Mouse (Mus musculus): ENCODE results near the gene Snupn. TPM values are rescaled to one million over a fixed set of nuclear protein-coding genes. Genes with fewer than 3 reads are reported as not detected.
"Not testable (repeated sequence)": the region's sequence is repeated elsewhere in the genome, so short reads cannot be mapped to it uniquely, and the experiment has no call there.

Snupn gene
- total RNA-seq, 2 experiments from 2014 or later, result 7.2 to 8.8 TPM

- DNase-seq, result peak; percentile 80 to 84
- intact Hi-C loops (cut with DNase I), result loop anchor here (5.0 kb wide), 1 partner anchor 42 kb away; the partner anchor contains the start of gene Snupn
These were observed 43.9 kb downstream of the Snupn start, which contains the start of gene Ptpn9 for GRCm38 (mm10) chr9:56994286-56995197. Gene Ptpn9, plus strand, starts transcription at chr9:56994923.

- intact Hi-C loops (cut with DNase I), result no loop called here
- DNase-seq, result peak; percentile 32 to 59
These were observed 44.7 kb downstream of the Snupn start for GRCm38 (mm10) chr9:56995198-56996027.

GRCm38 (mm10) chr9:56996028-56996346, 45.3 kb downstream of the Snupn start:
- intact Hi-C loops (cut with DNase I), result no loop called here
- DNase-seq, result peak in 1 of 2 experiments; percentile 13

GRCm38 (mm10) chr9:56997206-56997605, 46.5 kb downstream of the Snupn start:
- DNase-seq, result not testable (repeated sequence)

GRCm38 (mm10) chr9:57003011-57003410, 52.3 kb downstream of the Snupn start:
- no peak for DNase-seq
- intact Hi-C loops (cut with DNase I), result no loop called here

More at GRCm38 (mm10) chr9:56997206-56997605, 46.5 kb downstream of the Snupn start:
- intact Hi-C loops (cut with DNase I), result not testable (repeated sequence)

GRCm38 (mm10) chr9:57012393-57012792, 61.7 kb downstream of the Snupn start:
- DNase-seq, result no peak
- intact Hi-C loops (cut with DNase I), result no loop called here

GRCm38 (mm10) chr9:57012895-57013294, 62.2 kb downstream of the Snupn start:
- intact Hi-C loops (cut with DNase I), result no loop called here
- no peak for DNase-seq

GRCm38 (mm10) chr9:57013756-57014155, 63.1 kb downstream of the Snupn start:
- DNase-seq, result no peak
- intact Hi-C loops (cut with DNase I), result no loop called here

GRCm38 (mm10) chr9:57014766-57015165, 64.1 kb downstream of the Snupn start:
- DNase-seq, result no peak
- intact Hi-C loops (cut with DNase I), result no loop called here

- intact Hi-C loops (cut with DNase I), result no loop called here
- no peak for DNase-seq
These were observed 67.0 kb downstream of the Snupn start for GRCm38 (mm10) chr9:57017631-57018030.

GRCm38 (mm10) chr9:57031756-57032155, 81.1 kb downstream of the Snupn start:
- no peak for DNase-seq
- intact Hi-C loops (cut with DNase I), result no loop called here

Other genes starting within 250 kb of the Snupn start
- under 1 TPM; 0.35 to 0.41 TPM for gene Lingo1, start 154.4 kb upstream of the Snupn start, total RNA-seq (2021)
- gene Odf3l1, start 86.2 kb upstream of the Snupn start, total RNA-seq (2021), result not detected
- gene Cspg4, start 85.8 kb upstream of the Snupn start, total RNA-seq (2021), result 1 to 10 TPM; 5.7 to 8.2 TPM
- 1 to 10 TPM; 3.9 to 4.0 TPM for gene Snx33, start 22.5 kb upstream of the Snupn start, total RNA-seq (2021)
- 10 to 100 TPM; 40.0 to 46.9 TPM for gene Imp3, start 13.4 kb upstream of the Snupn start, total RNA-seq (2021)
- gene Ptpn9, start 44.0 kb downstream of the Snupn start, total RNA-seq (2021), result 1 to 10 TPM; 3.1 to 4.2 TPM
- 10 to 100 TPM; 14.3 to 21.3 TPM for gene Sin3a, start 121.2 kb downstream of the Snupn start, total RNA-seq (2021)
- gene Man2c1, start 179.8 kb downstream of the Snupn start, total RNA-seq (2021), result 10 to 100 TPM; 24.9 to 38.3 TPM
- gene Neil1, start 197.4 kb downstream of the Snupn start, total RNA-seq (2021), result 1 to 10 TPM; 4.9 to 6.9 TPM
- 10 to 100 TPM; 26.4 to 32.4 TPM for gene Commd4, start 207.5 kb downstream of the Snupn start, total RNA-seq (2021)

Data from gastrocnemius, postnatal 36 days (tissue).